Mouse (Mus musculus) C2C12 (cell line): ENCODE data around the gene Ube2m.

Experiments used
- CEBPB ChIP-seq: IDR thresholded peaks from one replicate; pipeline ENCODE4 v1.6.1; 2011; ENCODE audit warnings: low read depth, mild to moderate bottlenecking, control low read depth, moderate library complexity
- CTCF ChIP-seq: IDR thresholded peaks from one replicate; pipeline ENCODE4 v1.5.1; 2011; ENCODE audit not compliant: control insufficient read depth, insufficient read depth, insufficient read length
- MAX ChIP-seq: IDR thresholded peaks from one replicate; pipeline ENCODE4 v1.6.1; 2011; ENCODE audit warnings: mild to moderate bottlenecking, control low read depth
- MYOD1 ChIP-seq: IDR thresholded peaks from one replicate; pipeline ENCODE4 v1.6.1; 2011; ENCODE audit warnings: low read depth; ENCODE audit not compliant: control insufficient read depth, insufficient read length
- MYOG ChIP-seq: IDR thresholded peaks from one replicate; pipeline ENCODE4 v1.6.1; 2011; ENCODE audit not compliant: control insufficient read depth, insufficient read length; ENCODE audit errors: extremely low read depth
- USF1 ChIP-seq: IDR thresholded peaks from one replicate; pipeline ENCODE4 v1.6.1; 2011; ENCODE audit warnings: low read depth, mild to moderate bottlenecking, control low read depth, moderate library complexity

DNA sequence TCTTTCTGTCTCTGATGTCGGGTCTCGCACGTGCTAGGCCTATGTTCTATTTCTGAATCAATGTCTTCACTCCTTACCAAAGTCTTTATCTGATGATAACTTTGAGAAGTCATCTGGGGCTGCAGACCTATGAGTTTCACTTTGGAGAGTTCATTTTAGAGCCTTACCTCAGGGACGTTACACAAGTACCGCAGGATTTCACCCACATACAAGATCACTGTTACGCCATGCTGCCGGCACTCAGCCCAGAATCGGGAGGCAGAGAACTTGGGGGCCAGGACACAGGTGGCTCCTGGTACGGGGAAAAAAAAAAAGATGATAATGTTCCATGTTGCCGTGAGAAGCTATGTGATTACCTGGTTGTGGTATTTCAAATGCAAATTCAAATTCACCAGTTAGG, 44.9 kb downstream of the Ube2m start:
- TF ChIP-seq CEBPB = no peak
- TF ChIP-seq MAX = no peak
- TF ChIP-seq MYOD1 = no peak
- no peak for TF ChIP-seq USF1
- TF ChIP-seq CTCF = no peak
- no peak for TF ChIP-seq MYOG
